Mouse (Mus musculus) heart, embryonic 16.5 days (tissue): ENCODE data around the gene Notum. TPM values are rescaled to one million over a fixed set of nuclear protein-coding genes. Genes with fewer than 3 reads are reported as not detected.

ENCODE experiments used
- ATAC-seq: fragments of 200-750 bp; cut with Nextera tagmentation; replicated peaks from 2 replicates; pipeline ENCODE4 v1.8.0; 2017; ENCODE audit warnings: moderate number of reproducible peaks; ENCODE audit not compliant: insufficient read depth, low FRiP score; ENCODE audit errors: extremely low read depth
- H3K27ac ChIP-seq: fragments of 300-500 bp; sonication (generic); 2 replicates; pipeline ENCODE4 v1.5.1; 2014; ENCODE audit warnings: mild to moderate bottlenecking, low read length, control low read depth, moderate library complexity
- H3K27me3 ChIP-seq: fragments of 300-500 bp; sonication (generic); 2 replicates; pipeline ENCODE4 v1.6.1; 2014; ENCODE audit warnings: low read length, mixed read lengths; ENCODE audit not compliant: control insufficient read depth, insufficient read depth
- H3K36me3 ChIP-seq: fragments of 300-500 bp; sonication (generic); 2 replicates; pipeline ENCODE4 v1.6.1; 2014; ENCODE audit not compliant: control insufficient read depth, insufficient read depth
- H3K4me1 ChIP-seq: fragments of 300-500 bp; sonication (generic); 2 replicates; pipeline ENCODE4 v1.6.1; 2014; ENCODE audit warnings: low read length, mixed read lengths; ENCODE audit not compliant: control insufficient read depth, insufficient read depth
- H3K4me2 ChIP-seq: fragments of 300-500 bp; sonication (generic); 2 replicates; pipeline ENCODE4 v1.6.1; 2014; ENCODE audit warnings: low read depth, mild to moderate bottlenecking, control low read depth, low read length
- H3K4me3 ChIP-seq: fragments of 300-500 bp; sonication (generic); 2 replicates; pipeline ENCODE4 v1.5.1; 2014; ENCODE audit warnings: mild to moderate bottlenecking, control low read depth, low read length
- H3K9ac ChIP-seq: fragments of 300-500 bp; sonication (generic); 2 replicates; pipeline ENCODE4 v1.6.1; 2014; ENCODE audit warnings: low read length, control low read depth
- H3K9me3 ChIP-seq: fragments of 300-500 bp; sonication (generic); replicated peaks from 2 replicates; pipeline ENCODE4 v1.6.1; 2016; ENCODE audit warnings: low read length; ENCODE audit not compliant: control insufficient read depth
- WGBS: fragments of 180-500 bp; shearing (Covaris S2); extraction: QIAGEN DNeasy Blood & Tissue Kit; methylation state at CpG from one replicate; pipeline ENCODE4 v1.1.7; 2014; 5-methylcytosine and 5-hydroxymethylcytosine counted together
- polyA plus RNA-seq: library from polyadenylated mRNA; unstranded; fragments of >200 nt; fragmentation: Nextera tagmentation; extraction: Ambion mirVana; gene quantifications from 2 replicates; pipeline ENCODE4 v1.2.1, GENCODE M21; 2015

Notum gene
- polyA plus RNA-seq, 1 experiment from 2014 or later: 0.20 TPM

- Histone ChIP-seq H3K9me3 (no peaks in the 10 kb centered on the region), H3K4me3 (no peak overlapping the region), H3K27me3 (no peaks in the 10 kb centered on the region), H3K27ac (peak overlapping the region; percentile 67), H3K36me3 (0 out of 2 replicates have a peak, but pooled peaks cover 3% of the 10 kb centered on the region), H3K4me1 (peaks cover 22% of the 10 kb centered on the region), H3K4me2 (no peak overlapping the region), H3K9ac (peak overlapping the region; percentile 30)
- WGBS: 23% methylated on average over 10 of the region's 10 CpGs
- peak; percentile 76 for ATAC-seq
Observed at GRCm38 (mm10) chr11:120697741-120698140, 36.8 kb upstream of the Notum start.

- no peak overlapping the region for H3K27ac ChIP-seq
- 86% methylated on average over 6 of the region's 6 CpGs for whole genome bisulfite sequencing
- no peak overlapping the region for H3K9ac ChIP-seq
- H3K36me3 ChIP-seq: no peaks in the 10 kb centered on the region
- H3K4me3 ChIP-seq: no peak overlapping the region
- no peaks in the 10 kb centered on the region for H3K9me3 ChIP-seq
- ATAC-seq: no peak
- peaks cover 33% of the 10 kb centered on the region for H3K4me1 ChIP-seq
- no peaks in the 10 kb centered on the region for H3K27me3 ChIP-seq
- H3K4me2 ChIP-seq: no peak overlapping the region
Observed at GRCm38 (mm10) chr11:120696568-120696967, 35.6 kb upstream of the Notum start.

GRCm38 (mm10) chr11:120695641-120696040 is 34.7 kb upstream of the Notum start:
- H3K36me3 ChIP-seq: 0 out of 2 replicates have a peak, but pooled peaks cover 1% of the 10 kb centered on the region
- H3K9me3 ChIP-seq: no peaks in the 10 kb centered on the region
- WGBS: 52% methylated on average over 12 of the region's 12 CpGs
- H3K27me3 ChIP-seq: no peaks in the 10 kb centered on the region
- no peak overlapping the region for H3K4me2 ChIP-seq
- H3K4me3 ChIP-seq: no peak overlapping the region
- no peak overlapping the region for H3K27ac ChIP-seq
- peaks cover 33% of the 10 kb centered on the region for H3K4me1 ChIP-seq
- H3K9ac ChIP-seq: peak overlapping the region; percentile 25; the same call in 1 of the 2 replicates
- no peak for ATAC-seq

- no peak overlapping the region for H3K4me2 ChIP-seq
- no peaks in the 10 kb centered on the region for H3K27me3 ChIP-seq
- no peak overlapping the region for H3K4me3 ChIP-seq
- peaks cover 33% of the 10 kb centered on the region for H3K4me1 ChIP-seq
- peaks cover 4% of the 10 kb centered on the region; the same call in 1 of the 2 replicates for H3K36me3 ChIP-seq
- ATAC-seq: peak; percentile 46; the same call in 1 of the 2 replicates
- no peak overlapping the region for H3K27ac ChIP-seq
- 30% methylated on average over 4 of the region's 4 CpGs for WGBS
- peak overlapping the region; percentile 25; the same call in 1 of the 2 replicates for H3K9ac ChIP-seq
- H3K9me3 ChIP-seq: no peaks in the 10 kb centered on the region
Observed at GRCm38 (mm10) chr11:120695184-120695583, 34.2 kb upstream of the Notum start.

GRCm38 (mm10) chr11:120693461-120693860 is 32.5 kb upstream of the Notum start:
- Histone ChIP-seq H3K4me3 (no peak overlapping the region), H3K27me3 (no peaks in the 10 kb centered on the region), H3K27ac (no peak overlapping the region), H3K9ac (no peak overlapping the region), H3K4me1 (peaks cover 32% of the 10 kb centered on the region), H3K4me2 (no peak overlapping the region), H3K9me3 (no peaks in the 10 kb centered on the region), H3K36me3 (peaks cover 11% of the 10 kb centered on the region)
- ATAC-seq: no peak
- WGBS: 84% methylated on average over 3 of the region's 3 CpGs

- H3K27me3 ChIP-seq: no peaks in the 10 kb centered on the region
- H3K36me3 ChIP-seq: peaks cover 11% of the 10 kb centered on the region
Observed at GRCm38 (mm10) chr11:120692471-120693011, 31.6 kb upstream of the Notum start.

GRCm38 (mm10) chr11:120689365-120689764 is 28.4 kb upstream of the Notum start:
- peaks cover 23% of the 10 kb centered on the region for H3K36me3 ChIP-seq
- peaks cover 17% of the 10 kb centered on the region for H3K4me1 ChIP-seq
- no peak for ATAC-seq
- 77% methylated on average over 3 of the region's 3 CpGs for WGBS
- no peak overlapping the region for H3K4me3 ChIP-seq
- H3K27me3 ChIP-seq: no peaks in the 10 kb centered on the region
- no peak overlapping the region for H3K27ac ChIP-seq
- no peaks in the 10 kb centered on the region for H3K9me3 ChIP-seq
- no peak overlapping the region for H3K9ac ChIP-seq
- H3K4me2 ChIP-seq: no peak overlapping the region

More at GRCm38 (mm10) chr11:120692471-120693011, 31.6 kb upstream of the Notum start:
- Histone ChIP-seq H3K9me3 (no peaks in the 10 kb centered on the region), H3K4me1 (peaks cover 26% of the 10 kb centered on the region), H3K4me3 (no peak overlapping the region), H3K9ac (no peak overlapping the region), H3K4me2 (no peak overlapping the region), H3K27ac (peak overlapping the region; percentile 53)
- ATAC-seq: peak; percentile 49; the same call in 1 of the 2 replicates
- 62% methylated on average over 4 of the region's 4 CpGs for WGBS

GRCm38 (mm10) chr11:120686650-120687272 is 25.8 kb upstream of the Notum start:
- no peak overlapping the region for H3K9ac ChIP-seq
- H3K36me3 ChIP-seq: peaks cover 23% of the 10 kb centered on the region
- WGBS: 81% methylated on average over 20 of the region's 20 CpGs

GRCm38 (mm10) chr11:120684660-120685059 is 23.7 kb upstream of the Notum start:
- H3K27ac ChIP-seq: no peak overlapping the region
- ATAC-seq: no peak
- 69% methylated on average over 2 of the region's 2 CpGs for WGBS
- no peak overlapping the region for H3K4me2 ChIP-seq
- peaks cover 26% of the 10 kb centered on the region for H3K36me3 ChIP-seq
- H3K9me3 ChIP-seq: no peaks in the 10 kb centered on the region
- peaks cover 5% of the 10 kb centered on the region; the same call in 1 of the 2 replicates for H3K4me1 ChIP-seq
- no peak overlapping the region for H3K4me3 ChIP-seq
- H3K9ac ChIP-seq: no peak overlapping the region
- no peaks in the 10 kb centered on the region for H3K27me3 ChIP-seq

More at GRCm38 (mm10) chr11:120686650-120687272, 25.8 kb upstream of the Notum start:
- Histone ChIP-seq H3K4me1 (peaks cover 6% of the 10 kb centered on the region), H3K9me3 (no peaks in the 10 kb centered on the region), H3K4me2 (no peak overlapping the region), H3K27me3 (no peaks in the 10 kb centered on the region), H3K4me3 (no peak overlapping the region), H3K27ac (peak overlapping the region; percentile 45)
- ATAC-seq: no peak
